Mouse (Mus musculus) myocyte (in vitro differentiated cells): ENCODE measurements around the gene Slc35e3. TPM values are rescaled to one million over a fixed set of nuclear protein-coding genes. Genes with fewer than 3 reads are reported as not detected.
"Not testable (repeated sequence)": the region's sequence is repeated elsewhere in the genome, so short reads cannot be mapped to it uniquely, and the experiment has no call there.

Source experiments
- H3K27me3 ChIP-seq: one replicate; pipeline ENCODE4 v1.6.1; 2011; ENCODE audit not compliant: control insufficient read depth, insufficient read depth, insufficient read length
- H3K36me3 ChIP-seq: one replicate; pipeline ENCODE4 v1.6.1; 2011; ENCODE audit not compliant: control insufficient read depth, insufficient read depth
- H3K4me2 ChIP-seq: one replicate; pipeline ENCODE4 v1.6.1; 2011; ENCODE audit warnings: low read depth, control low read depth
- H3K4me3 ChIP-seq: one replicate; pipeline ENCODE4 v1.5.1; 2011; ENCODE audit warnings: mild to moderate bottlenecking, control low read depth, moderate library complexity
- H3K79me2 ChIP-seq: one replicate; pipeline ENCODE4 v1.6.1; 2011; ENCODE audit not compliant: control insufficient read depth, insufficient read depth
- H3ac ChIP-seq: one replicate; pipeline ENCODE4 v1.6.1; 2011; ENCODE audit not compliant: control insufficient read depth, insufficient read length
- CEBPB ChIP-seq: IDR thresholded peaks from 2 replicates; pipeline ENCODE4 v1.6.1; 2011; ENCODE audit warnings: mild to moderate bottlenecking, moderate library complexity; ENCODE audit not compliant: poor library complexity, insufficient read depth, severe bottlenecking
- E2F4 ChIP-seq: IDR thresholded peaks from one replicate; pipeline ENCODE4 v1.6.1; 2011; ENCODE audit warnings: mild to moderate bottlenecking, control low read depth, moderate library complexity; ENCODE audit not compliant: insufficient read depth
- MAX ChIP-seq: IDR thresholded peaks from one replicate; pipeline ENCODE4 v1.6.1; 2011; ENCODE audit warnings: low read depth, mild to moderate bottlenecking, control low read depth
- MYOD1 ChIP-seq, 3 experiments: IDR thresholded peaks; one replicate each; pipeline ENCODE4 v1.6.1; 2011; ENCODE audit warnings: control low read depth in 2 of 3, low read depth in 2 of 3, mild to moderate bottlenecking in 2 of 3, moderate library complexity in 1 of 3; ENCODE audit not compliant: insufficient read length in 2 of 3, control insufficient read depth in 1 of 3
- MYOG ChIP-seq, 3 experiments: IDR thresholded peaks; one replicate each; pipeline ENCODE4 v1.6.1; 2011; ENCODE audit warnings: control low read depth in 2 of 3, low read depth in 2 of 3, mild to moderate bottlenecking in 2 of 3; ENCODE audit not compliant: insufficient read length in 2 of 3, control insufficient read depth in 1 of 3, insufficient read depth in 1 of 3
- POLR2A ChIP-seq: IDR thresholded peaks from one replicate; pipeline ENCODE4 v1.6.1; 2011; ENCODE audit warnings: low read depth, mild to moderate bottlenecking, control low read depth, moderate library complexity; ENCODE audit not compliant: insufficient read length
- POLR2AphosphoS2 ChIP-seq: IDR thresholded peaks from one replicate; pipeline ENCODE4 v1.6.1; 2011; ENCODE audit warnings: low read depth, control low read depth; ENCODE audit not compliant: insufficient read length
- REST ChIP-seq: IDR thresholded peaks from one replicate; pipeline ENCODE4 v1.6.1; 2011; ENCODE audit warnings: mild to moderate bottlenecking, control low read depth, moderate library complexity; ENCODE audit not compliant: insufficient read depth, insufficient read length
- SRF ChIP-seq: IDR thresholded peaks from one replicate; pipeline ENCODE4 v1.6.1; 2011; ENCODE audit warnings: low read depth; ENCODE audit not compliant: control insufficient read depth, insufficient read length
- TCF12 ChIP-seq: IDR thresholded peaks from one replicate; pipeline ENCODE4 v1.6.1; 2011; ENCODE audit warnings: mild to moderate bottlenecking, control low read depth; ENCODE audit not compliant: poor library complexity, insufficient read depth, severe bottlenecking
- TCF3 ChIP-seq: IDR thresholded peaks from one replicate; pipeline ENCODE4 v1.6.1; 2011; ENCODE audit warnings: low read depth, control low read depth; ENCODE audit not compliant: insufficient read length
- USF1 ChIP-seq: IDR thresholded peaks from one replicate; pipeline ENCODE4 v1.6.1; 2011; ENCODE audit warnings: low read depth, mild to moderate bottlenecking, control low read depth, moderate library complexity
- polyA plus RNA-seq: library from polyadenylated mRNA; unstranded; fragments of >200 nt; fragmentation: generic; extraction: Trizol; gene quantifications from one replicate; pipeline ENCODE4 v1.2.1, GENCODE M21; 2012; ENCODE audit warnings: missing spikeins

Slc35e3 gene
- polyA plus RNA-seq, 1 experiment = 9.2 TPM

- Histone ChIP-seq H3K36me3 (peaks cover 6% of the 10 kb centered on the region), H3ac (no peak overlapping the region), H3K79me2 (peaks cover 6% of the 10 kb centered on the region), H3K4me2 (no peak overlapping the region), H3K27me3 (no peaks in the 10 kb centered on the region), H3K4me3 (no peak overlapping the region)
- TF ChIP-seq POLR2AphosphoS2 (no peak), TCF12 (no peak), TCF3 (no peak), E2F4 (no peak), MAX (no peak), MYOG (IDR thresholded peaks at IDR 0.05; ENCODE audit: control insufficient read depth in 1 of 3, insufficient read depth in 1 of 3, insufficient read length in 2 of 3, low read depth in 2 of 3) (no peak), POLR2A (no peak), CEBPB (no peak), REST (no peak), MYOD1 (IDR thresholded peaks at IDR 0.05; ENCODE audit: control insufficient read depth in 1 of 3, insufficient read length in 2 of 3, low read depth in 2 of 3) (no peak), SRF (no peak), USF1 (no peak)
Observed at GRCm38 (mm10) chr10:117740171-117740570, 6.0 kb downstream of the Slc35e3 start.

- TF ChIP-seq POLR2A (no peak), TCF12 (no peak), CEBPB (no peak), USF1 (no peak), MYOD1 (IDR thresholded peaks at IDR 0.05; ENCODE audit: control insufficient read depth in 1 of 3, insufficient read length in 2 of 3, low read depth in 2 of 3) (no peak)
- H3K4me2 ChIP-seq = no peak overlapping the region
- peaks cover under 1% of the 10 kb centered on the region for H3K79me2 ChIP-seq
- H3ac ChIP-seq = no peak overlapping the region
- H3K27me3 ChIP-seq = no peaks in the 10 kb centered on the region
- no peak overlapping the region for H3K4me3 ChIP-seq
- H3K36me3 ChIP-seq = peaks cover 6% of the 10 kb centered on the region
Observed at GRCm38 (mm10) chr10:117739648-117739948, 6.6 kb downstream of the Slc35e3 start.

- no peaks in the 10 kb centered on the region for H3K27me3 ChIP-seq
- H3ac ChIP-seq = no peak overlapping the region
- no peak overlapping the region for H3K4me3 ChIP-seq
- no peak overlapping the region for H3K4me2 ChIP-seq
- H3K36me3 ChIP-seq = peaks cover 6% of the 10 kb centered on the region
- no peaks in the 10 kb centered on the region for H3K79me2 ChIP-seq
- TF ChIP-seq CEBPB (no peak), SRF (no peak), POLR2A (no peak), USF1 (no peak), TCF12 (no peak), E2F4 (no peak), REST (no peak), POLR2AphosphoS2 (no peak), MAX (no peak), TCF3 (no peak), MYOG (IDR thresholded peaks at IDR 0.05; ENCODE audit: control insufficient read depth in 1 of 3, insufficient read depth in 1 of 3, insufficient read length in 2 of 3, low read depth in 2 of 3) (no peak), MYOD1 (IDR thresholded peaks at IDR 0.05; ENCODE audit: control insufficient read depth in 1 of 3, insufficient read length in 2 of 3, low read depth in 2 of 3) (no peak)
Observed at GRCm38 (mm10) chr10:117738928-117739647, 7.1 kb downstream of the Slc35e3 start.

GRCm38 (mm10) chr10:117738140-117738921 is 7.8 kb downstream of the Slc35e3 start:
- Histone ChIP-seq H3K79me2 (no peaks in the 10 kb centered on the region), H3K36me3 (peaks cover 6% of the 10 kb centered on the region), H3ac (no peak overlapping the region), H3K4me3 (no peak overlapping the region), H3K27me3 (no peaks in the 10 kb centered on the region), H3K4me2 (no peak overlapping the region)
- no peak for TF ChIP-seq POLR2AphosphoS2
- no peak for TF ChIP-seq TCF3
- TF ChIP-seq SRF = no peak
- no peak for TF ChIP-seq TCF12
- TF ChIP-seq CEBPB = no peak

GRCm38 (mm10) chr10:117737498-117737897 is 8.7 kb downstream of the Slc35e3 start:
- not testable (repeated sequence) for H3K36me3 ChIP-seq, H3K79me2 ChIP-seq, H3K4me2 ChIP-seq, H3K4me3 ChIP-seq, H3K27me3 ChIP-seq, H3ac ChIP-seq
